Mouse (Mus musculus): Measurements from ENCODE around the gene Triap1. TPM values are rescaled to one million over a fixed set of nuclear protein-coding genes. Genes with fewer than 3 reads are reported as not detected.
A peak's percentile ranks its signal among the peaks of the same experiment; 100 is the strongest.

Triap1 gene
- polyA plus RNA-seq, 1 experiment, result 5.9 TPM

- Histone ChIP-seq H3K27ac (ENCODE audit: insufficient read depth, low read depth, low read length) (peak overlapping the region; percentile 60), H3K4me1 (ENCODE audit: control insufficient read depth, insufficient read depth, insufficient read length, low read length) (peaks cover 5% of the 10 kb centered on the region; the same call in 1 of the 2 replicates), H3K4me3 (ENCODE audit: low read depth, low read length) (peak overlapping the region; percentile 98), H3K36me3 (ENCODE audit: control insufficient read depth, insufficient read depth, low read length) (peaks cover 33% of the 10 kb centered on the region), H3K27me3 (ENCODE audit: control insufficient read depth, insufficient read depth, low read length) (no peaks in the 10 kb centered on the region)
- WGBS, result 5% methylated on average over 36 of the region's 36 CpGs
- TF ChIP-seq POLR2A (IDR thresholded peaks at IDR 0.05; ENCODE audit: low read depth, low read length), result no peak
- no peak for TF ChIP-seq CTCF (IDR thresholded peaks at IDR 0.05; ENCODE audit: extremely low read depth, insufficient read length, insufficient replicate concordance, low read depth, low read length)
These were observed 515 bp downstream of the Triap1 start for GRCm38 (mm10) chr5:115341314-115342165.

DNA sequence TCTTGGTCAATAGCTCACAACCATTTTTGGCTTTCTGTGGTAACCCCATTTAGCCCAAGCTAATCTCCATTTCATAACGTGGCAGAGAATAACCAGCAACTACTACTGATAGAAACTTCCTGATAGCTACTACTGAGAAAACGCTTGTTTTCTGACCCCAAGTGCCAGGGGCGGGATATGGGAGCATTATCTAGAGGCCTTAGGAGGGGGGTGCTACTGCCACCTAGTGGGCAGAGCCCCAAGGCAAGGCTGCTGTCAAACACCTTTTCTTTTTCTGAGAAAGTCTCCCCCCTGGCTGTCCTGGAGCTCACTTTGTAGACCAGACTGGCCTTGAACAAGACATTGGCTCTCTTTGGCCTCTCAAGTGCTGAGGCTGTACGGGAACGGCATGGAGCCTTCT is 6.5 kb downstream of the Triap1 start:
- no peak for TF ChIP-seq POLR2A (IDR thresholded peaks at IDR 0.05; ENCODE audit: low read depth, low read length)
- peak; percentile 93; the same call in 1 of the 2 replicates for TF ChIP-seq CTCF (IDR thresholded peaks at IDR 0.05; ENCODE audit: extremely low read depth, insufficient read length, insufficient replicate concordance, low read depth, low read length)

DNA sequence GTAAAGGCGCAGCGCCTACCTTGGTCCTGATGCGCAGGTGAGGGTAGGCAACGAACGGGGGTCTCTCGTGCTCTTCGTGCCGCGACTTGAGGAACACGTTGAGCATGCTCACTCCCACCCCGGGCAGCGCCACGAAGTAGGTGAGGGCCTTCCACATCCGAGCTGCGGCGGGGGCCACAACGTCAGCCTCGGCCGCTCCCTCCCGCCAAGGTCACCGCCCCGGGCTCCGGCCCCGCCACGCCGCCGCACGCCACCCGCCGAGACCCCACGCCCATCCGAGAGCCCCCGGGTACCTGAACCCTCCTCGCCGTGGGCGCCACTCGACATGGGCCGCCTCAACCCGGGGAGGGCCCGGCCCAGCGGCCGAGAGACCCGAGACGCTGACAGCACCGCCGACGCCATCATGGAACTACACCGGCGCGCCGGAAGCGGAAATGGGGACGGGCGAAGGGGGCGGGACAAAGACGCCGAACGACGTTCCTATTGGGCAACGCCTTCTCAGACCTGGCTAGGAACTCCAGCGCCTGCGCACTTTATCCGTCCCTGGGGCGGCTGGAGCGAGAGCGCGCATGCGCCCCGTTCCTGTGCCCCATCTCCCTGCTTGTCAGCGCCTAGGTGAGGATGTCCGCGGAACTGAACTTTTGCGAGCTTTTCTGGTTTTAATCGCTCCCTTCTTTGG is 7.7 kb downstream of the Triap1 start, which contains the start of gene Cox6a1:
Gene Cox6a1, minus strand, starts transcription at position 436 of the 679 bp plus-strand sequence.
- Histone ChIP-seq H3K27ac (ENCODE audit: insufficient read depth, low read depth, low read length) (peak within 1 kb of the TSS; percentile 67), H3K4me1 (ENCODE audit: control insufficient read depth, insufficient read depth, insufficient read length, low read length) (peaks cover 5% of the 10 kb centered on the region; the same call in 1 of the 2 replicates), H3K4me3 (ENCODE audit: low read depth, low read length) (peak within 1 kb of the TSS; percentile 97), H3K36me3 (ENCODE audit: control insufficient read depth, insufficient read depth, low read length) (peaks cover 22% of the 10 kb centered on the region), H3K27me3 (ENCODE audit: control insufficient read depth, insufficient read depth, low read length) (no peaks in the 10 kb centered on the region)
- 1% methylated on average over 73 of the region's 74 CpGs for WGBS
- TF ChIP-seq CTCF (IDR thresholded peaks at IDR 0.05; ENCODE audit: extremely low read depth, insufficient read length, insufficient replicate concordance, low read depth, low read length), result no peak; the same call in 1 of the 2 replicates
- peak; percentile 70; the same call in 1 of the 2 replicates for TF ChIP-seq POLR2A (IDR thresholded peaks at IDR 0.05; ENCODE audit: low read depth, low read length)

More for the DNA sequence above, 6.5 kb downstream of the Triap1 start:
- peak overlapping the region; percentile 97 for H3K4me3 ChIP-seq (ENCODE audit: low read depth, low read length)
- H3K36me3 ChIP-seq (ENCODE audit: control insufficient read depth, insufficient read depth, low read length), result peaks cover 33% of the 10 kb centered on the region
- H3K27ac ChIP-seq (ENCODE audit: insufficient read depth, low read depth, low read length), result no peak overlapping the region
- H3K27me3 ChIP-seq (ENCODE audit: control insufficient read depth, insufficient read depth, low read length), result no peaks in the 10 kb centered on the region
- peaks cover 5% of the 10 kb centered on the region; the same call in 1 of the 2 replicates for H3K4me1 ChIP-seq (ENCODE audit: control insufficient read depth, insufficient read depth, insufficient read length, low read length)
- WGBS, result 0% methylated on average over 5 of the region's 5 CpGs

DNA sequence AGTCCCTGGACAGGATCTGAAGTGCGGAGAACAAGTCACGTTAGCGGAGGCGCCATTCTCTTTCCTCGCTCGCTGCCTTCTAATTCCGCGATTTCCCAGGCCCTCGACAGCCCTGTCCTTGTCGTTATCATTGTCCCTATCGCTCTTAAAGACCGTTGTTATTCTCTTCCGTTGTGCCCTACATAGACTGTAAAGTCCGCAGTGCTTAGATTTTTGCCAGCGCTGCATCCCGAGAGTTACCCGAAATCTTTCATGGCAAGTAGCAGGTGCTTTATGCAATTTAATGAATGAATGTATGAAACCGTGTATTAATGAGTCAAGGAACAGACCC is 8.2 kb downstream of the Triap1 start:
- Histone ChIP-seq H3K27ac (ENCODE audit: insufficient read depth, low read depth, low read length) (peak overlapping the region; percentile 67), H3K27me3 (ENCODE audit: control insufficient read depth, insufficient read depth, low read length) (no peaks in the 10 kb centered on the region), H3K4me1 (ENCODE audit: control insufficient read depth, insufficient read depth, insufficient read length, low read length) (peaks cover 5% of the 10 kb centered on the region; the same call in 1 of the 2 replicates), H3K4me3 (ENCODE audit: low read depth, low read length) (peak overlapping the region; percentile 97), H3K36me3 (ENCODE audit: control insufficient read depth, insufficient read depth, low read length) (peaks cover 18% of the 10 kb centered on the region)
- TF ChIP-seq CTCF (IDR thresholded peaks at IDR 0.05; ENCODE audit: extremely low read depth, insufficient read length, insufficient replicate concordance, low read depth, low read length), result 0 out of 2 replicates have a peak, but pooled peaks have one; percentile 24
- no peak for TF ChIP-seq POLR2A (IDR thresholded peaks at IDR 0.05; ENCODE audit: low read depth, low read length)
- WGBS, result under 1% methylated on average over 18 of the region's 18 CpGs

DNA sequence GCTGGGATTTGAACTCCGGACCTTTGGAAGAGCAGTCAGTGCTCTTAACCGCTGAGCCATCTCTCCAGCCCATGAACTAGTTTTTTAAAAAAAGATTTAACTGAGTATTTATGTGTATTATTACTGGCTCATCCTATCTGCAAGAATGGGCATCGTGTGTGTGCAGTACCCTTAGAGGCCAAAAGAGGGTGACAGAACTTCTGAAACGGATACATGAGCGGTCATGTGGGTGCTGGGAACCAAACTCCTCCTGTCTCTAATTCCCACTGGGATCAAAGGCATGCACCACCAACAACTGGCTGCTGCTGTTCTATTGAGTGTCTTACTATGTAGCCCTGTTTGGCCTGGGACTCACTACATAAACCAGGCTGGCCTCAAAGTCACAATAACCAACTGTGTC is 10.3 kb downstream of the Triap1 start:
- no peak overlapping the region for H3K4me3 ChIP-seq (ENCODE audit: low read depth, low read length)
- H3K27me3 ChIP-seq (ENCODE audit: control insufficient read depth, insufficient read depth, low read length), result no peaks in the 10 kb centered on the region
- no peaks in the 10 kb centered on the region for H3K36me3 ChIP-seq (ENCODE audit: control insufficient read depth, insufficient read depth, low read length)
- 82% methylated on average over 5 of the region's 5 CpGs for WGBS
- H3K4me1 ChIP-seq (ENCODE audit: control insufficient read depth, insufficient read depth, insufficient read length, low read length), result peaks cover 5% of the 10 kb centered on the region; the same call in 1 of the 2 replicates
- no peak overlapping the region for H3K27ac ChIP-seq (ENCODE audit: insufficient read depth, low read depth, low read length)
- TF ChIP-seq CTCF (IDR thresholded peaks at IDR 0.05; ENCODE audit: extremely low read depth, insufficient read length, insufficient replicate concordance, low read depth, low read length) (no peak), POLR2A (IDR thresholded peaks at IDR 0.05; ENCODE audit: low read depth, low read length) (no peak)

DNA sequence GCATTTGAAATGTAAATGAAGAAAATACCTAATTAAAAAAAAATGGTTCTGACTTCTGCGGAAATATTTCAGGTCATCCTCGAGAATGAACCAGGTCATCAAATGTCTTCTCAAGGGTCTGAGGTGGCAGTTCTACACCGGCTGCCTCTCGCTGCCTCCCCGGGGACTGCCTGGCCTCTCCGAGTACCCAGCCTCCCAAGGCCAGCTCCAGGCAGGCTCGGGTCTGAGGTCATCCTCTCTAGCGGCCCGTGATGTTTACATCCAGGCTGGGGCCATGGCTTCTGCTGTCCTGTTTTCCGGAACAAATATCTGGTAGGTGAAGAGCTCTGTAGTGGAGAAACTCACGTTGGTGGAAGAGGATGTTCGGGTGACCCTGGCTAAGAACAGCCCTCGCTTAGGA is 14.0 kb downstream of the Triap1 start:
- no peak for TF ChIP-seq CTCF (IDR thresholded peaks at IDR 0.05; ENCODE audit: extremely low read depth, insufficient read length, insufficient replicate concordance, low read depth, low read length)
- TF ChIP-seq POLR2A (IDR thresholded peaks at IDR 0.05; ENCODE audit: low read depth, low read length), result no peak
- no peaks in the 10 kb centered on the region for H3K36me3 ChIP-seq (ENCODE audit: control insufficient read depth, insufficient read depth, low read length)
- H3K4me3 ChIP-seq (ENCODE audit: low read depth, low read length), result no peak overlapping the region
- no peaks in the 10 kb centered on the region for H3K4me1 ChIP-seq (ENCODE audit: control insufficient read depth, insufficient read depth, insufficient read length, low read length)
- no peak overlapping the region for H3K27ac ChIP-seq (ENCODE audit: insufficient read depth, low read depth, low read length)
- 51% methylated on average over 13 of the region's 13 CpGs for WGBS
- no peaks in the 10 kb centered on the region for H3K27me3 ChIP-seq (ENCODE audit: control insufficient read depth, insufficient read depth, low read length)

GRCm38 (mm10) chr5:115358872-115359271 is 17.8 kb downstream of the Triap1 start:
- 4% methylated on average over 12 of the region's 12 CpGs for WGBS
- Histone ChIP-seq H3K36me3 (ENCODE audit: control insufficient read depth, insufficient read depth, low read length) (no peaks in the 10 kb centered on the region), H3K27ac (ENCODE audit: insufficient read depth, low read depth, low read length) (no peak overlapping the region), H3K27me3 (ENCODE audit: control insufficient read depth, insufficient read depth, low read length) (no peaks in the 10 kb centered on the region), H3K4me3 (ENCODE audit: low read depth, low read length) (no peak overlapping the region), H3K4me1 (ENCODE audit: control insufficient read depth, insufficient read depth, insufficient read length, low read length) (no peaks in the 10 kb centered on the region)
- TF ChIP-seq CTCF (IDR thresholded peaks at IDR 0.05; ENCODE audit: extremely low read depth, insufficient read length, insufficient replicate concordance, low read depth, low read length) (peak; percentile 96), POLR2A (IDR thresholded peaks at IDR 0.05; ENCODE audit: low read depth, low read length) (no peak)
